Mouse (Mus musculus) megakaryocyte, embryonic 14.5 days (primary cell): ENCODE results near the gene Ncor1.

ENCODE experiments used
- FLI1 ChIP-seq: IDR thresholded peaks from 2 replicates; pipeline ENCODE4 v1.6.1; 2012; ENCODE audit warnings: low read length, inconsistent platforms, mixed read lengths
- GATA1 ChIP-seq: IDR thresholded peaks from 3 replicates; pipeline ENCODE4 v1.6.1; 2012; ENCODE audit warnings: mixed read lengths, low read length, inconsistent platforms, borderline replicate concordance

GRCm38 (mm10) chr11:62408848-62409247 is 49.5 kb downstream of the Ncor1 start:
- TF ChIP-seq FLI1: no peak
- TF ChIP-seq GATA1: no peak
